Mouse (Mus musculus): Measurements from ENCODE around the gene Fam208a. TPM values are rescaled to one million over a fixed set of nuclear protein-coding genes. Genes with fewer than 3 reads are reported as not detected.

Gene Fam208a
- polyA plus RNA-seq (2015; fragmentation: Nextera tagmentation; extraction: Ambion mirVana): 16.6 and 18.2 TPM in 2 replicates

DNA sequence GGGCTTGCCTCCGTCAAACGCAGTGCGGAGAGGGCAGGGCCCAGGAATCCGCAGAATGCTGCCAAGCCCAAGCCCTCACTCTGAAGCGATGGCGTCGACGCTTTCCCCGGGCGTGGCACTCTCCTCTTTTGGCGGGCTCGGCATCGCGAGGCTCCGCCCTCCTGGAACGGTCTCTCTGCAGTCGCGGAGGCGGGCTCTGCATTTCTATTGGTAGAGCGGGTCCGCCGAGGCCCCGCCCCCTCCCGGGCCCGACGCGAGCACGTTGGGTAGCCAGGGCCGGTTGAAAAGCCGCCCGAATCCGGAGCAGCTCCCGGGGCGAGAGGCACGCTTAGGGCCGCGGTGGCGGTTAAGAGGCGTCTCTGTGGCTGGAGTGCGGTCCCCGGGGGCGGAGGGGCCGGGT, at the start of gene Fam208a:
Gene Fam208a (plus strand): TSS at position 262 of the 400 bp plus-strand sequence.
- peak; percentile 96 for ATAC-seq (ENCODE audit: low FRiP score)
- Histone ChIP-seq H3K9ac (peak within 1 kb of the TSS; percentile 91), H3K4me3 (peak within 1 kb of the TSS; percentile 74), H3K27ac (peak within 1 kb of the TSS; percentile 100), H3K4me1 (replicated peaks) (peaks cover 9% of the 10 kb centered on the region; the same call in 1 of the 2 replicates), H3K27me3 (no peaks in the 10 kb centered on the region), H3K9me3 (peaks cover 11% of the 10 kb centered on the region; the same call in 1 of the 2 replicates), H3K36me3 (peaks cover 17% of the 10 kb centered on the region), H3K4me2 (peak within 1 kb of the TSS; percentile 71)
- under 1% methylated on average over 42 of the region's 43 CpGs for WGBS

- H3K9ac ChIP-seq: no peak overlapping the region
- WGBS: 91% methylated on average over 12 of the region's 12 CpGs
Measured at GRCm38 (mm10) chr14:27379404-27379803, 49.2 kb upstream of the Fam208a start.

DNA sequence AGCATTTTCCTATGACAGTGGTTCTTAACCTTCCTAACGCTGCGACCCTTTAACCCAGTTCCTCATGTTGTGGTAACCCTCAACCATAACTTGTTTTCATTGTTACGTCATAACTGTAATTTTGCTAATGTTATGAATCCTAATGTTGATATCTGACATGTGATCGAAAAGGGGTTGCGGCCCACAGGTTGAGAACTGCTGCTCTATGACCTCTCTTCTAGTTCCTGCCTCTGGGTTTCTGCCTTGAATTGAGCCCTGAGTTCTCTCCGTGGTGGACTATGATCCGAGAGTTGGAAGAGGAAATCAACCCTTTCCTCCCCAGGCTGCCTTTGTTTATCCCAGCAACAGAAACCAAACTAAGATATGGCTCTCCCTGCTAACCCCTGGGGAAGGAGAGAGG, 47.2 kb upstream of the Fam208a start:
- Histone ChIP-seq H3K4me3 (no peak overlapping the region), H3K9me3 (no peaks in the 10 kb centered on the region), H3K9ac (no peak overlapping the region), H3K4me1 (replicated peaks) (no peaks in the 10 kb centered on the region), H3K27me3 (no peaks in the 10 kb centered on the region), H3K4me2 (no peak overlapping the region), H3K27ac (no peak overlapping the region), H3K36me3 (no peaks in the 10 kb centered on the region)
- 86% methylated on average over 7 of the region's 7 CpGs for WGBS
- ATAC-seq (ENCODE audit: low FRiP score): no peak

More at GRCm38 (mm10) chr14:27379404-27379803, 49.2 kb upstream of the Fam208a start:
- Histone ChIP-seq H3K27me3 (no peaks in the 10 kb centered on the region), H3K36me3 (no peaks in the 10 kb centered on the region), H3K27ac (no peak overlapping the region), H3K4me3 (no peak overlapping the region), H3K9me3 (no peaks in the 10 kb centered on the region), H3K4me2 (no peak overlapping the region), H3K4me1 (replicated peaks) (no peaks in the 10 kb centered on the region)
- ATAC-seq (ENCODE audit: low FRiP score): no peak

DNA sequence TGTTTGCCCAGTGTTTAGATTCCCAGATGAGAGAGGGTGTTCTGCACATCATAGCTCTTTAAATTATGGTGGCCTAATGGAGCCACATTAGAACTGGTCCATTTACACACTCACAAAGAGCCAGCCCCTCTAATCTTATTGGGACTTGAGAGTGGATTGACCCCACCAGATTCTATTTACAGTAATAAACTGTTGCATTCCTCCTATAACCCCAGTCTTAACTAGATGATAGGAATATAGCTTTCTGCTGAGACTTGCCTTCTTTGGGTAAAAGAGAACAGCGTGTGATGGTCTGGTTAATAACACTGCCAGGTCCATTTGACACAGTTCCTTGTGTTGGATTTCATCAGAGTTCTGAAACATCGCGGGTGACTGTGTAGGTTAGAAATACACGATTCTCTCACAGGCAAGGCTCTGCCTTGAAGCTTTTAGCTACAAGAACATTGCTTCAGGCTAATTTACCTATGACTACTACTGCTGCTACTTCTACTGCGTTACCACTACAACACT, 45.3 kb upstream of the Fam208a start:
- 89% methylated on average over 5 of the region's 5 CpGs for WGBS
- H3K9ac ChIP-seq: no peak overlapping the region
- H3K27ac ChIP-seq: no peak overlapping the region
- no peaks in the 10 kb centered on the region for H3K36me3 ChIP-seq
- ATAC-seq (ENCODE audit: low FRiP score): no peak
- no peak overlapping the region for H3K4me3 ChIP-seq
- H3K4me2 ChIP-seq: no peak overlapping the region
- no peaks in the 10 kb centered on the region for H3K27me3 ChIP-seq
- no peaks in the 10 kb centered on the region for H3K9me3 ChIP-seq
- H3K4me1 ChIP-seq (replicated peaks): no peaks in the 10 kb centered on the region

GRCm38 (mm10) chr14:27384143-27384542, 44.5 kb upstream of the Fam208a start:
- Histone ChIP-seq H3K36me3 (no peaks in the 10 kb centered on the region), H3K4me2 (no peak overlapping the region), H3K9ac (no peak overlapping the region), H3K27me3 (no peaks in the 10 kb centered on the region), H3K27ac (no peak overlapping the region), H3K9me3 (no peaks in the 10 kb centered on the region), H3K4me3 (no peak overlapping the region), H3K4me1 (replicated peaks) (no peaks in the 10 kb centered on the region)
- no peak for ATAC-seq (ENCODE audit: low FRiP score)
- WGBS: 94% methylated on average over 4 of the region's 4 CpGs

GRCm38 (mm10) chr14:27388616-27389015, 40.0 kb upstream of the Fam208a start:
- no peak overlapping the region for H3K4me2 ChIP-seq
- ATAC-seq (ENCODE audit: low FRiP score): no peak
- H3K9ac ChIP-seq: no peak overlapping the region
- no peaks in the 10 kb centered on the region for H3K36me3 ChIP-seq
- H3K9me3 ChIP-seq: no peaks in the 10 kb centered on the region
- H3K27ac ChIP-seq: no peak overlapping the region
- no peaks in the 10 kb centered on the region for H3K27me3 ChIP-seq
- no peaks in the 10 kb centered on the region for H3K4me1 ChIP-seq (replicated peaks)
- no peak overlapping the region for H3K4me3 ChIP-seq

- no peak for ATAC-seq (ENCODE audit: low FRiP score)
- no peak overlapping the region for H3K4me2 ChIP-seq
- no peak overlapping the region for H3K27ac ChIP-seq
- H3K9me3 ChIP-seq: no peaks in the 10 kb centered on the region
- WGBS: 76% methylated on average over 2 of the region's 2 CpGs
- no peaks in the 10 kb centered on the region for H3K27me3 ChIP-seq
- H3K4me1 ChIP-seq (replicated peaks): no peaks in the 10 kb centered on the region
- H3K9ac ChIP-seq: no peak overlapping the region
- H3K36me3 ChIP-seq: no peaks in the 10 kb centered on the region
- H3K4me3 ChIP-seq: no peak overlapping the region
Measured at GRCm38 (mm10) chr14:27389722-27390121, 38.9 kb upstream of the Fam208a start.

DNA sequence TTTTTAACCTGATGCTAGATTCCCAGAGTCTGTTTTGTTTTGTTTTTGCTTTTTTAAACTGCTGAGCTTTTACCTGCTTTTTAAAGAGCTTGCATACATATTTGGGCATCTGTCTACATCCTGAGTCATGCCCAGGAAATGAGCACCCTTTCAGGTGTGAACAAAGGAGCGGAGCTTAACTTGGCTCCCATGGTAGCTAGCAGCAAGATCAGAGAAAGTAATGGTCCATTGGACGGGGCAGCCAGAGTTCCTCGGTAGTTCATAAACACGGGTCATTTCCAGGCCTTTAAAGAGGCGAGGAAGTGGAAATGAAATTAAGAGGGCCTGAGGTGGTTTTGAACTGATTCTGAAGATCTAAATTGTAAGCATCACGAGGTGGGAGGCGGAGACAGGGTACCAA, 38.0 kb upstream of the Fam208a start:
- no peak overlapping the region for H3K4me3 ChIP-seq
- H3K4me2 ChIP-seq: no peak overlapping the region
- no peaks in the 10 kb centered on the region for H3K27me3 ChIP-seq
- WGBS: 65% methylated on average over 7 of the region's 7 CpGs
- no peaks in the 10 kb centered on the region for H3K9me3 ChIP-seq
- no peaks in the 10 kb centered on the region for H3K4me1 ChIP-seq (replicated peaks)
- H3K9ac ChIP-seq: no peak overlapping the region
- H3K27ac ChIP-seq: no peak overlapping the region
- H3K36me3 ChIP-seq: no peaks in the 10 kb centered on the region
- ATAC-seq (ENCODE audit: low FRiP score): no peak

GRCm38 (mm10) chr14:27391776-27392308, 36.8 kb upstream of the Fam208a start:
- Histone ChIP-seq H3K4me3 (no peak overlapping the region), H3K9me3 (no peaks in the 10 kb centered on the region), H3K4me1 (replicated peaks) (0 out of 2 replicates have a peak, but pooled peaks cover 5% of the 10 kb centered on the region), H3K27me3 (no peaks in the 10 kb centered on the region), H3K36me3 (no peaks in the 10 kb centered on the region), H3K9ac (no peak overlapping the region), H3K27ac (no peak overlapping the region), H3K4me2 (no peak overlapping the region)
- ATAC-seq (ENCODE audit: low FRiP score): no peak
- 64% methylated on average over 9 of the region's 9 CpGs for WGBS

GRCm38 (mm10) chr14:27392660-27393059, 36.0 kb upstream of the Fam208a start:
- Histone ChIP-seq H3K4me1 (replicated peaks) (0 out of 2 replicates have a peak, but pooled peaks cover 5% of the 10 kb centered on the region), H3K4me3 (no peak overlapping the region), H3K27me3 (no peaks in the 10 kb centered on the region), H3K36me3 (no peaks in the 10 kb centered on the region), H3K9ac (no peak overlapping the region), H3K4me2 (no peak overlapping the region), H3K9me3 (no peaks in the 10 kb centered on the region), H3K27ac (no peak overlapping the region)
- 93% methylated on average over 2 of the region's 2 CpGs for WGBS
- ATAC-seq (ENCODE audit: low FRiP score): no peak

GRCm38 (mm10) chr14:27393806-27394205, 34.8 kb upstream of the Fam208a start:
- 80% methylated on average over 10 of the region's 10 CpGs for WGBS
- Histone ChIP-seq H3K9me3 (no peaks in the 10 kb centered on the region), H3K4me2 (no peak overlapping the region), H3K4me3 (no peak overlapping the region), H3K9ac (no peak overlapping the region), H3K27me3 (no peaks in the 10 kb centered on the region), H3K27ac (no peak overlapping the region), H3K36me3 (no peaks in the 10 kb centered on the region), H3K4me1 (replicated peaks) (0 out of 2 replicates have a peak, but pooled peaks cover 5% of the 10 kb centered on the region)
- ATAC-seq (ENCODE audit: low FRiP score): no peak

- Histone ChIP-seq H3K9me3 (no peaks in the 10 kb centered on the region), H3K4me1 (replicated peaks) (0 out of 2 replicates have a peak, but pooled peaks cover 5% of the 10 kb centered on the region)
Measured at GRCm38 (mm10) chr14:27396424-27396823, 32.2 kb upstream of the Fam208a start.

GRCm38 (mm10) chr14:27397526-27397925, 31.1 kb upstream of the Fam208a start:
- no peaks in the 10 kb centered on the region for H3K27me3 ChIP-seq
- no peaks in the 10 kb centered on the region for H3K36me3 ChIP-seq
- no peak overlapping the region for H3K9ac ChIP-seq
- H3K27ac ChIP-seq: no peak overlapping the region
- H3K4me1 ChIP-seq (replicated peaks): 0 out of 2 replicates have a peak, but pooled peaks cover 5% of the 10 kb centered on the region
- ATAC-seq (ENCODE audit: low FRiP score): no peak
- 81% methylated on average over 6 of the region's 6 CpGs for WGBS
- H3K9me3 ChIP-seq: no peaks in the 10 kb centered on the region
- H3K4me3 ChIP-seq: no peak overlapping the region
- no peak overlapping the region for H3K4me2 ChIP-seq

More at GRCm38 (mm10) chr14:27396424-27396823, 32.2 kb upstream of the Fam208a start:
- H3K9ac ChIP-seq: no peak overlapping the region
- H3K4me2 ChIP-seq: no peak overlapping the region
- H3K27ac ChIP-seq: no peak overlapping the region
- H3K27me3 ChIP-seq: no peaks in the 10 kb centered on the region
- no peak overlapping the region for H3K4me3 ChIP-seq
- no peaks in the 10 kb centered on the region for H3K36me3 ChIP-seq
- WGBS: 85% methylated on average over 7 of the region's 7 CpGs
- no peak for ATAC-seq (ENCODE audit: low FRiP score)

Data from hindbrain, embryonic 13.5 days (tissue).